Mouse (Mus musculus): ENCODE results near the gene Mtmr14. TPM values are rescaled to one million over a fixed set of nuclear protein-coding genes. Genes with fewer than 3 reads are reported as not detected.
A peak's percentile ranks its signal among the peaks of the same experiment; 100 is the strongest.

Gene Mtmr14
- polyA plus RNA-seq, 1 experiment from 2014 or later, result 44.7 TPM

- Histone ChIP-seq H3K4me1 (replicated peaks; ENCODE audit: control insufficient read depth, insufficient read depth, low read length) (no peaks in the 10 kb centered on the region), H3K4me2 (replicated peaks; ENCODE audit: low read depth, low read length) (no peak overlapping the region), H3K4me3 (ENCODE audit: low read depth, low read length) (no peak overlapping the region), H3K36me3 (ENCODE audit: control insufficient read depth, insufficient read depth, low read length) (0 out of 2 replicates have a peak, but pooled peaks cover 3% of the 10 kb centered on the region), H3K9ac (ENCODE audit: low read depth, low read length) (no peak overlapping the region), H3K27ac (ENCODE audit: low read depth, low read length) (no peak overlapping the region), H3K27me3 (ENCODE audit: control insufficient read depth, insufficient read depth, low read length) (no peaks in the 10 kb centered on the region), H3K9me3 (ENCODE audit: control insufficient read depth, low read length) (no peaks in the 10 kb centered on the region)
- DNase-seq (ENCODE audit: low spot score), result no peak
- no peak for ATAC-seq (ENCODE audit: low FRiP score)
- 90% methylated on average over 8 of the region's 8 CpGs for WGBS
Measured at GRCm38 (mm10) chr6:113264429-113264828, 26.8 kb downstream of the Mtmr14 start.

GRCm38 (mm10) chr6:113266996-113267655 lies 29.5 kb downstream of the Mtmr14 start:
- Histone ChIP-seq H3K27ac (ENCODE audit: low read depth, low read length) (no peak overlapping the region), H3K36me3 (ENCODE audit: control insufficient read depth, insufficient read depth, low read length) (0 out of 2 replicates have a peak, but pooled peaks cover 3% of the 10 kb centered on the region), H3K4me1 (replicated peaks; ENCODE audit: control insufficient read depth, insufficient read depth, low read length) (no peaks in the 10 kb centered on the region), H3K27me3 (ENCODE audit: control insufficient read depth, insufficient read depth, low read length) (no peaks in the 10 kb centered on the region), H3K9ac (ENCODE audit: low read depth, low read length) (no peak overlapping the region), H3K4me3 (ENCODE audit: low read depth, low read length) (no peak overlapping the region), H3K4me2 (replicated peaks; ENCODE audit: low read depth, low read length) (no peak overlapping the region), H3K9me3 (ENCODE audit: control insufficient read depth, low read length) (no peaks in the 10 kb centered on the region)
- WGBS, result 92% methylated on average over 7 of the region's 7 CpGs
- DNase-seq (ENCODE audit: low spot score), result no peak
- no peak for ATAC-seq (ENCODE audit: low FRiP score)

- Histone ChIP-seq H3K4me2 (replicated peaks; ENCODE audit: low read depth, low read length) (no peak overlapping the region), H3K9ac (ENCODE audit: low read depth, low read length) (no peak overlapping the region), H3K4me3 (ENCODE audit: low read depth, low read length) (no peak overlapping the region), H3K9me3 (ENCODE audit: control insufficient read depth, low read length) (no peaks in the 10 kb centered on the region), H3K36me3 (ENCODE audit: control insufficient read depth, insufficient read depth, low read length) (0 out of 2 replicates have a peak, but pooled peaks cover 3% of the 10 kb centered on the region), H3K27me3 (ENCODE audit: control insufficient read depth, insufficient read depth, low read length) (no peaks in the 10 kb centered on the region), H3K27ac (ENCODE audit: low read depth, low read length) (no peak overlapping the region), H3K4me1 (replicated peaks; ENCODE audit: control insufficient read depth, insufficient read depth, low read length) (no peaks in the 10 kb centered on the region)
- DNase-seq (ENCODE audit: low spot score), result no peak
- WGBS, result 82% methylated on average over 1 of the region's 1 CpGs
- no peak for ATAC-seq (ENCODE audit: low FRiP score)
Measured at GRCm38 (mm10) chr6:113267988-113268387, 30.3 kb downstream of the Mtmr14 start.

GRCm38 (mm10) chr6:113272365-113272764 lies 34.7 kb downstream of the Mtmr14 start:
- H3K4me2 ChIP-seq (replicated peaks; ENCODE audit: low read depth, low read length), result no peak overlapping the region
- H3K9me3 ChIP-seq (ENCODE audit: control insufficient read depth, low read length), result no peaks in the 10 kb centered on the region
- H3K27ac ChIP-seq (ENCODE audit: low read depth, low read length), result no peak overlapping the region
- no peaks in the 10 kb centered on the region for H3K4me1 ChIP-seq (replicated peaks; ENCODE audit: control insufficient read depth, insufficient read depth, low read length)
- H3K27me3 ChIP-seq (ENCODE audit: control insufficient read depth, insufficient read depth, low read length), result no peaks in the 10 kb centered on the region
- no peak overlapping the region for H3K4me3 ChIP-seq (ENCODE audit: low read depth, low read length)
- no peak overlapping the region for H3K9ac ChIP-seq (ENCODE audit: low read depth, low read length)
- 0 out of 2 replicates have a peak, but pooled peaks cover 3% of the 10 kb centered on the region for H3K36me3 ChIP-seq (ENCODE audit: control insufficient read depth, insufficient read depth, low read length)
- ATAC-seq (ENCODE audit: low FRiP score) (no peak), DNase-seq (ENCODE audit: low spot score) (no peak)
- 88% methylated on average over 3 of the region's 3 CpGs for WGBS

- 81% methylated on average over 4 of the region's 4 CpGs for WGBS
- H3K4me2 ChIP-seq (replicated peaks; ENCODE audit: low read depth, low read length), result no peak overlapping the region
- no peak overlapping the region for H3K4me3 ChIP-seq (ENCODE audit: low read depth, low read length)
- no peaks in the 10 kb centered on the region for H3K9me3 ChIP-seq (ENCODE audit: control insufficient read depth, low read length)
- no peaks in the 10 kb centered on the region for H3K4me1 ChIP-seq (replicated peaks; ENCODE audit: control insufficient read depth, insufficient read depth, low read length)
- 0 out of 2 replicates have a peak, but pooled peaks cover 2% of the 10 kb centered on the region for H3K36me3 ChIP-seq (ENCODE audit: control insufficient read depth, insufficient read depth, low read length)
- H3K27me3 ChIP-seq (ENCODE audit: control insufficient read depth, insufficient read depth, low read length), result peaks cover 3% of the 10 kb centered on the region
- no peak overlapping the region for H3K27ac ChIP-seq (ENCODE audit: low read depth, low read length)
- H3K9ac ChIP-seq (ENCODE audit: low read depth, low read length), result no peak overlapping the region
- DNase-seq (ENCODE audit: low spot score) (no peak), ATAC-seq (ENCODE audit: low FRiP score) (no peak)
Measured at GRCm38 (mm10) chr6:113276846-113277245, 39.2 kb downstream of the Mtmr14 start.

GRCm38 (mm10) chr6:113281676-113282075 lies 44.0 kb downstream of the Mtmr14 start:
- H3K27me3 ChIP-seq (ENCODE audit: control insufficient read depth, insufficient read depth, low read length), result peaks cover 25% of the 10 kb centered on the region
- no peak for DNase-seq (ENCODE audit: low spot score)
- 0 out of 2 replicates have a peak, but pooled peaks cover 2% of the 10 kb centered on the region for H3K36me3 ChIP-seq (ENCODE audit: control insufficient read depth, insufficient read depth, low read length)
- H3K4me2 ChIP-seq (replicated peaks; ENCODE audit: low read depth, low read length), result no peak overlapping the region
- WGBS, result 68% methylated on average over 6 of the region's 6 CpGs
- no peak overlapping the region for H3K9ac ChIP-seq (ENCODE audit: low read depth, low read length)
- H3K4me3 ChIP-seq (ENCODE audit: low read depth, low read length), result no peak overlapping the region
- no peaks in the 10 kb centered on the region for H3K9me3 ChIP-seq (ENCODE audit: control insufficient read depth, low read length)
- peak; percentile 52; the same call in 1 of the 2 replicates for ATAC-seq (ENCODE audit: low FRiP score)
- peaks cover 3% of the 10 kb centered on the region for H3K4me1 ChIP-seq (replicated peaks; ENCODE audit: control insufficient read depth, insufficient read depth, low read length)
- no peak overlapping the region for H3K27ac ChIP-seq (ENCODE audit: low read depth, low read length)

GRCm38 (mm10) chr6:113282101-113282802 lies 44.6 kb downstream of the Mtmr14 start, which contains the start of gene Cpne9:
TSS of gene Cpne9 (plus strand) at chr6:113282307.
- ATAC-seq (ENCODE audit: low FRiP score) (peak; percentile 77), DNase-seq (ENCODE audit: low spot score) (peak; percentile 62)
- Histone ChIP-seq H3K27ac (ENCODE audit: low read depth, low read length) (no peak within 1 kb of the TSS), H3K9me3 (ENCODE audit: control insufficient read depth, low read length) (no peaks in the 10 kb centered on the region), H3K4me1 (replicated peaks; ENCODE audit: control insufficient read depth, insufficient read depth, low read length) (peaks cover 3% of the 10 kb centered on the region), H3K4me2 (replicated peaks; ENCODE audit: low read depth, low read length) (peak within 1 kb of the TSS; percentile 50), H3K36me3 (ENCODE audit: control insufficient read depth, insufficient read depth, low read length) (0 out of 2 replicates have a peak, but pooled peaks cover 2% of the 10 kb centered on the region), H3K27me3 (ENCODE audit: control insufficient read depth, insufficient read depth, low read length) (peaks cover 25% of the 10 kb centered on the region), H3K4me3 (ENCODE audit: low read depth, low read length) (peak within 1 kb of the TSS; percentile 18), H3K9ac (ENCODE audit: low read depth, low read length) (peak within 1 kb of the TSS; percentile 15; the same call in 1 of the 2 replicates)
- 1% methylated on average over 37 of the region's 37 CpGs for WGBS

GRCm38 (mm10) chr6:113282969-113283368 lies 45.3 kb downstream of the Mtmr14 start:
- H3K27ac ChIP-seq (ENCODE audit: low read depth, low read length), result no peak overlapping the region
- DNase-seq (ENCODE audit: low spot score), result peak; percentile 8
- H3K36me3 ChIP-seq (ENCODE audit: control insufficient read depth, insufficient read depth, low read length), result 0 out of 2 replicates have a peak, but pooled peaks cover 2% of the 10 kb centered on the region
- H3K4me2 ChIP-seq (replicated peaks; ENCODE audit: low read depth, low read length), result peak overlapping the region; percentile 21
- H3K27me3 ChIP-seq (ENCODE audit: control insufficient read depth, insufficient read depth, low read length), result peaks cover 25% of the 10 kb centered on the region
- no peak overlapping the region for H3K9ac ChIP-seq (ENCODE audit: low read depth, low read length)
- H3K9me3 ChIP-seq (ENCODE audit: control insufficient read depth, low read length), result no peaks in the 10 kb centered on the region
- peak; percentile 45; the same call in 1 of the 2 replicates for ATAC-seq (ENCODE audit: low FRiP score)
- H3K4me3 ChIP-seq (ENCODE audit: low read depth, low read length), result peak overlapping the region; percentile 18; the same call in 1 of the 2 replicates
- WGBS, result 2% methylated on average over 22 of the region's 22 CpGs
- peaks cover 3% of the 10 kb centered on the region for H3K4me1 ChIP-seq (replicated peaks; ENCODE audit: control insufficient read depth, insufficient read depth, low read length)

Data from hindbrain, embryonic 11.5 days (tissue).